Mouse (Mus musculus): Measurements from ENCODE around the gene Ankrd44. TPM values are rescaled to one million over a fixed set of nuclear protein-coding genes. Genes with fewer than 3 reads are reported as not detected.

Ankrd44 gene
- total RNA-seq, 1 experiment = 10.2 TPM

DNA sequence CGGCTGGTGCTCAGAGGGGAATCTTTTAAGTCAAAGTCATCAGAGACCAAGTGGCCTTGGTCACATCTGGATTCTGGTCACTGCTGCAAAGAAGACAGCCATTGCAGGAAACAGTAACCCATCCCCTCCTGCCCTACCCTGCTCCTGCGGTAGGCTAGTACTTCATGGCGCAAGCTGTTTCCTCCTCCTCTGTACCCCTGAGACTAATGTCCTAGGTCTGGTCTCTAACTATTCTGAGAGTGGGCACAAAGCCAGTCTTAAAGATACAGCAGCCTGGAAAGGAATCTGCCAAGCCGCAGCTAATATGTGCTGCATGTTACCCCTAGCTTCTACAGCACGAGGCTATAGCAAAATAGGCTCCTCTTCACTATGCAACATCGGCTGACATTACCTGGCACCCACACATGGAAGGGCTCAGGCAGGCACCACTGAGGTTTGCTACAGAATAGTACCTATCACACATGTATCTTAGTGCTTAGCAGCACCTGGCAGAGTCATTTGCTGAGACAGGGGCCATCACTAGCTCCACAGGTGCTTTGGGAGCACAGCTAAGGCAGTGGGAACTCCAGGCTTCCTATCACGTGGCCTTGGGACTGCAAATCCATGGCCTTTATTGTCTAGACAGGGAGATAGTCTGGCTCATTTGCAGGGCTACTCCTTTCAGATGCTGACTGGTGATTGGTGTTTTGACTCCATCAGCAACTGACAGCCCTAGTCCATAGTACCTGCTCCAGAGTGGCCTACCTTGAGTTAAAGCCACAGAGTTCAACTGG is 13.7 kb downstream of the Ankrd44 start:
- no peak overlapping the region for H3K9ac ChIP-seq (ENCODE audit: insufficient read depth, low read depth, low read length, poor library complexity, severe bottlenecking)
- H3K4me3 ChIP-seq (ENCODE audit: insufficient read depth in 1 of 2, low read depth in 1 of 2, low read length in 2 of 2, poor library complexity in 1 of 2, severe bottlenecking in 1 of 2) = no peak overlapping the region
- H3K36me3 ChIP-seq (ENCODE audit: control insufficient read depth, insufficient read depth, low read length, poor library complexity, severe bottlenecking) = no peaks in the 10 kb centered on the region
- H3K4me1 ChIP-seq (ENCODE audit: control insufficient read depth in 2 of 2, insufficient read depth in 2 of 2, low read length in 2 of 2, poor library complexity in 1 of 2) = no peaks in the 10 kb centered on the region; a peak in 1 of 4 replicates
- no peak for DNase-seq (ENCODE audit: low read depth, low spot score)
- H3K27ac ChIP-seq (ENCODE audit: insufficient read depth, low read depth, low read length, poor library complexity, severe bottlenecking) = no peak overlapping the region
- in situ Hi-C loops (cut with MboI; ENCODE audit: low sequenced_read_pairs in 2 of 2, unreplicated experiment in 2 of 2) = no loop called here
- H3K9me3 ChIP-seq (ENCODE audit: control insufficient read depth, insufficient read depth, low read depth, low read length) = no peaks in the 10 kb centered on the region
- TF ChIP-seq CHD2 (IDR thresholded peaks at IDR 0.05; ENCODE audit: low read depth, low read length) (no peak), ZNF384 (IDR thresholded peaks at IDR 0.05; ENCODE audit: low read depth, low read length) (no peak), HCFC1 (IDR thresholded peaks at IDR 0.05; ENCODE audit: borderline replicate concordance, insufficient read depth, low read length) (no peak), MAFK (IDR thresholded peaks at IDR 0.05; ENCODE audit: insufficient read depth, low read depth, low read length) (no peak), ZC3H11A (IDR thresholded peaks at IDR 0.05; ENCODE audit: borderline replicate concordance, low read depth, low read length) (no peak)

DNA sequence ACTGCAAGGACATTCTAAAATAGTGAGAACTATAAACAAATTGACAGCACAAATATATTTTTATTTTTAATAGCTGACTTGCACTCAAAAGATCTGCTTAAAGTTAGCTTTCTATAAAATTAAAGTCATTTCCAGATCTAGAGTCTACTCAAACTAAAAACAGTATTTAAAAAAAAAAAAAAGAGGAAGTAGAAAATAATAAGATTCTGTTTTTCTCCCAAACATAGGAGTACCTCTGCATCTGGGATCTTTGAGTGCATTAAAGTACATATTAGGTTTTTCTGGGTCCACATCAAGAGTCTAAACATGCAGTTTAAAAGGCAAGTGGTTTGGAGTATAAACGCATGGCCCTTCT is 15.0 kb downstream of the Ankrd44 start:
- in situ Hi-C loops (cut with MboI; ENCODE audit: low sequenced_read_pairs in 2 of 2, unreplicated experiment in 2 of 2) = no loop called here
- DNase-seq (ENCODE audit: low read depth, low spot score) = no peak
- Histone ChIP-seq H3K36me3 (ENCODE audit: control insufficient read depth, insufficient read depth, low read length, poor library complexity, severe bottlenecking) (no peaks in the 10 kb centered on the region), H3K9me3 (ENCODE audit: control insufficient read depth, insufficient read depth, low read depth, low read length) (no peaks in the 10 kb centered on the region), H3K27ac (ENCODE audit: insufficient read depth, low read depth, low read length, poor library complexity, severe bottlenecking) (no peak overlapping the region), H3K4me3 (ENCODE audit: insufficient read depth in 1 of 2, low read depth in 1 of 2, low read length in 2 of 2, poor library complexity in 1 of 2, severe bottlenecking in 1 of 2) (no peak overlapping the region), H3K4me1 (ENCODE audit: control insufficient read depth in 2 of 2, insufficient read depth in 2 of 2, low read length in 2 of 2, poor library complexity in 1 of 2) (no peaks in the 10 kb centered on the region; a peak in 1 of 4 replicates), H3K9ac (ENCODE audit: insufficient read depth, low read depth, low read length, poor library complexity, severe bottlenecking) (no peak overlapping the region)
- TF ChIP-seq ZNF384 (IDR thresholded peaks at IDR 0.05; ENCODE audit: low read depth, low read length) (no peak), CHD2 (IDR thresholded peaks at IDR 0.05; ENCODE audit: low read depth, low read length) (no peak), MAFK (IDR thresholded peaks at IDR 0.05; ENCODE audit: insufficient read depth, low read depth, low read length) (no peak), ZC3H11A (IDR thresholded peaks at IDR 0.05; ENCODE audit: borderline replicate concordance, low read depth, low read length) (no peak), HCFC1 (IDR thresholded peaks at IDR 0.05; ENCODE audit: borderline replicate concordance, insufficient read depth, low read length) (no peak)

DNA sequence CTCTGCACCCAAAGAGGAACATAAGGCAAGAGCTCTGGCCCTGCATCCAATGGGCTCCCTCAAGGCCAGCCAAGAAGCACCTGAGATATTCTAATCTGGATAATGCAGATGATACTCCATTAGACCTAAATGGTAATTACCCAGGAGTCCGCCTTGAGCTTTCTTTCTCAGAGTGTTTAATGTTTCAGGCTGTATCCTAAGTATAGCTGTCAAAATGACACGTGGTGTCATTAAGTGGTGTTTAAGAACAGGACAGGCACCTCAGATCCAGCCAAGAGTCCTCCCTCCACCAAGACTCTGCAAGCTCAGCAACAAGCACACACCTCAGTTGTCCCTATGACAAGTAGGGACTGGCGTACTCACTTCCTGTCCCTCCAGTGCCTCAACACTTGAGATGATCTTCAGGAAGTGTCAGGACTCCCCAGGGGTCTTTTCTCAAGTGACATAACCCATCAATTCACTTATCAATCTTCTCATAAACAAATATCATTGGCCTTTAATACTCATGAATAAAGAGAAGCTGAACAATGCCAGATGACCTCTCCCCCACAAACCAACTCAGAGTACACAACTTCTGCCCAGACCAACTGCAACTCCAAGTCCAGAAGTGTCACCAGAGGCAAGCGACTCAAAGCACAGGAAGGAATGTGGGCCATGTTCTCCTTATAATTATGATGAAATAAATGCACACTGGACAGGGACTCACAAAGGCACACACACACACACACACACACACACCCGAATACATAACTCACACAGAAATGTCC is 15.5 kb downstream of the Ankrd44 start:
- Histone ChIP-seq H3K9ac (ENCODE audit: insufficient read depth, low read depth, low read length, poor library complexity, severe bottlenecking) (no peak overlapping the region), H3K27ac (ENCODE audit: insufficient read depth, low read depth, low read length, poor library complexity, severe bottlenecking) (no peak overlapping the region), H3K4me3 (ENCODE audit: insufficient read depth in 1 of 2, low read depth in 1 of 2, low read length in 2 of 2, poor library complexity in 1 of 2, severe bottlenecking in 1 of 2) (no peak overlapping the region), H3K4me1 (ENCODE audit: control insufficient read depth in 2 of 2, insufficient read depth in 2 of 2, low read length in 2 of 2, poor library complexity in 1 of 2) (no peaks in the 10 kb centered on the region; a peak in 1 of 4 replicates), H3K36me3 (ENCODE audit: control insufficient read depth, insufficient read depth, low read length, poor library complexity, severe bottlenecking) (no peaks in the 10 kb centered on the region), H3K9me3 (ENCODE audit: control insufficient read depth, insufficient read depth, low read depth, low read length) (no peaks in the 10 kb centered on the region)
- TF ChIP-seq MAFK (IDR thresholded peaks at IDR 0.05; ENCODE audit: insufficient read depth, low read depth, low read length) (no peak), HCFC1 (IDR thresholded peaks at IDR 0.05; ENCODE audit: borderline replicate concordance, insufficient read depth, low read length) (no peak), CHD2 (IDR thresholded peaks at IDR 0.05; ENCODE audit: low read depth, low read length) (no peak), ZC3H11A (IDR thresholded peaks at IDR 0.05; ENCODE audit: borderline replicate concordance, low read depth, low read length) (no peak), ZNF384 (IDR thresholded peaks at IDR 0.05; ENCODE audit: low read depth, low read length) (no peak)
- in situ Hi-C loops (cut with MboI; ENCODE audit: low sequenced_read_pairs in 2 of 2, unreplicated experiment in 2 of 2) = no loop called here
- DNase-seq (ENCODE audit: low read depth, low spot score) = no peak

GRCm38 (mm10) chr1:54908786-54909185 is 17.4 kb downstream of the Ankrd44 start:
- no peak overlapping the region for H3K27ac ChIP-seq (ENCODE audit: insufficient read depth, low read depth, low read length, poor library complexity, severe bottlenecking)

More at GRCm38 (mm10) chr1:54908786-54909185, 17.4 kb downstream of the Ankrd44 start:
- Histone ChIP-seq H3K4me1 (ENCODE audit: control insufficient read depth in 2 of 2, insufficient read depth in 2 of 2, low read length in 2 of 2, poor library complexity in 1 of 2) (no peaks in the 10 kb centered on the region; a peak in 1 of 4 replicates), H3K9me3 (ENCODE audit: control insufficient read depth, insufficient read depth, low read depth, low read length) (no peaks in the 10 kb centered on the region), H3K36me3 (ENCODE audit: control insufficient read depth, insufficient read depth, low read length, poor library complexity, severe bottlenecking) (no peaks in the 10 kb centered on the region), H3K9ac (ENCODE audit: insufficient read depth, low read depth, low read length, poor library complexity, severe bottlenecking) (no peak overlapping the region), H3K4me3 (ENCODE audit: insufficient read depth in 1 of 2, low read depth in 1 of 2, low read length in 2 of 2, poor library complexity in 1 of 2, severe bottlenecking in 1 of 2) (no peak overlapping the region)
- DNase-seq (ENCODE audit: low read depth, low spot score) = no peak
- no peak for TF ChIP-seq CHD2 (IDR thresholded peaks at IDR 0.05; ENCODE audit: low read depth, low read length)
- TF ChIP-seq HCFC1 (IDR thresholded peaks at IDR 0.05; ENCODE audit: borderline replicate concordance, insufficient read depth, low read length) = no peak
- no peak for TF ChIP-seq MAFK (IDR thresholded peaks at IDR 0.05; ENCODE audit: insufficient read depth, low read depth, low read length)
- no peak for TF ChIP-seq ZC3H11A (IDR thresholded peaks at IDR 0.05; ENCODE audit: borderline replicate concordance, low read depth, low read length)
- TF ChIP-seq ZNF384 (IDR thresholded peaks at IDR 0.05; ENCODE audit: low read depth, low read length) = no peak
- in situ Hi-C loops (cut with MboI; ENCODE audit: low sequenced_read_pairs in 2 of 2, unreplicated experiment in 2 of 2) = no loop called here

Data from ES-E14 (cell line).